Mouse (Mus musculus) neural tube, embryonic 12.5 days (tissue): Measurements from ENCODE around the gene Odf2. TPM values are rescaled to one million over a fixed set of nuclear protein-coding genes. Genes with fewer than 3 reads are reported as not detected.

Source experiments
- microRNA-seq: library from miRNA; unstranded; fragments of <30 nt; microRNA quantifications from one replicate; pipeline ENCODE4, GENCODE M21; 2017
- polyA plus RNA-seq: library from polyadenylated mRNA; unstranded; fragments of >200 nt; fragmentation: Nextera tagmentation; extraction: Ambion mirVana; gene quantifications from 2 replicates; pipeline ENCODE4 v1.2.1, GENCODE M21; 2016

Odf2 gene
- polyA plus RNA-seq, 1 experiment from 2014 or later: 84.0 TPM

Small RNAs within 50 kb of the gene (microRNA-seq; reads per million reads assigned to microRNA genes)
- gene Mir219a-2 (not detected), gene Mir219b (not detected)

Other genes starting within 250 kb of the Odf2 start
- not detected in 2 replicates for gene Gm13420, start 137.5 kb upstream of the Odf2 start, polyA plus RNA-seq
- gene Gm13547, start 129.9 kb upstream of the Odf2 start, polyA plus RNA-seq: 0.44 and 0.91 TPM in 2 replicates
- 32.7 and 36.4 TPM in 2 replicates for gene Coq4, start 101.7 kb upstream of the Odf2 start, polyA plus RNA-seq
- 44.4 and 44.7 TPM in 2 replicates for gene Trub2, start 100.7 kb upstream of the Odf2 start, polyA plus RNA-seq
- gene Slc27a4, start 86.6 kb upstream of the Odf2 start, polyA plus RNA-seq: 32.7 and 34.7 TPM in 2 replicates
- 17.2 and 19.2 TPM in 2 replicates for gene Urm1, start 69.1 kb upstream of the Odf2 start, polyA plus RNA-seq
- 24.0 and 24.6 TPM in 2 replicates for gene Cercam, start 20.1 kb upstream of the Odf2 start, polyA plus RNA-seq
- 71.1 and 73.5 TPM in 2 replicates for gene Gle1, start 46.2 kb downstream of the Odf2 start, polyA plus RNA-seq
- gene Sptan1, start 76.3 kb downstream of the Odf2 start, polyA plus RNA-seq: 177 and 206 TPM in 2 replicates
- gene Wdr34, start 159.7 kb downstream of the Odf2 start, polyA plus RNA-seq: 37.4 and 41.4 TPM in 2 replicates
- gene Set, start 168.2 kb downstream of the Odf2 start, polyA plus RNA-seq: 572 and 583 TPM in 2 replicates
- 6.4 and 6.9 TPM in 2 replicates for gene Pkn3, start 188.5 kb downstream of the Odf2 start, polyA plus RNA-seq
- 25.3 and 27.9 TPM in 2 replicates for gene Zdhhc12, start 204.4 kb downstream of the Odf2 start, polyA plus RNA-seq
- 10.6 and 11.1 TPM in 2 replicates for gene Zer1, start 235.4 kb downstream of the Odf2 start, polyA plus RNA-seq
- 8.2 and 11.3 TPM in 2 replicates for gene Tbc1d13, start 244.5 kb downstream of the Odf2 start, polyA plus RNA-seq